Mouse (Mus musculus) gastrocnemius, adult 8-10 months (tissue): ENCODE measurements at regions not wholly inside any gene's neighbourhood (a gene's known extent, or its start where the extent isn't known, plus 50 kb on each side); places are given as distances from the start of the nearest gene placed in this dataset.

Experiments used
- DNase-seq, 2 experiments: peaks; one replicate each; pipeline ENCODE4 v3.0.0; 2022; ENCODE audit warnings: low spot score in 2 of 2

GRCm38 (mm10) chr4:12452086-12452485, 280.3 kb upstream of the Fam92a start:
- no peak for DNase-seq

- DNase-seq = no peak
Measured at GRCm38 (mm10) chr4:12425507-12425906, 253.7 kb upstream of the Fam92a start.

GRCm38 (mm10) chr4:12421628-12422319, 250.0 kb upstream of the Fam92a start:
- DNase-seq = no peak

- no peak for DNase-seq
Measured at GRCm38 (mm10) chr4:12418086-12418485, 246.3 kb upstream of the Fam92a start.

GRCm38 (mm10) chr4:12395344-12395743, 223.5 kb upstream of the Fam92a start:
- DNase-seq = no peak

- DNase-seq = no peak
Measured at GRCm38 (mm10) chr4:12376797-12377570, 205.2 kb upstream of the Fam92a start.

GRCm38 (mm10) chr4:12369551-12369950, 197.7 kb upstream of the Fam92a start:
- no peak for DNase-seq

- no peak for DNase-seq
Measured at GRCm38 (mm10) chr4:12356992-12357634, 185.3 kb upstream of the Fam92a start.

- no peak for DNase-seq
Measured at GRCm38 (mm10) chr4:12353337-12353856, 181.6 kb upstream of the Fam92a start.

- DNase-seq = no peak
Measured at GRCm38 (mm10) chr4:12339236-12339635, 167.4 kb upstream of the Fam92a start.

GRCm38 (mm10) chr4:12334832-12335587, 163.2 kb upstream of the Fam92a start:
- DNase-seq = no peak

- DNase-seq = no peak
Measured at GRCm38 (mm10) chr4:12334429-12334828, 162.6 kb upstream of the Fam92a start.

GRCm38 (mm10) chr4:12316024-12316423, 144.2 kb upstream of the Fam92a start:
- no peak for DNase-seq

GRCm38 (mm10) chr4:12308332-12308731, 136.5 kb upstream of the Fam92a start:
- DNase-seq = no peak

- DNase-seq = no peak
Measured at GRCm38 (mm10) chr4:12306618-12307565, 135.1 kb upstream of the Fam92a start.

GRCm38 (mm10) chr4:12287079-12287686, 115.4 kb upstream of the Fam92a start:
- no peak for DNase-seq

GRCm38 (mm10) chr4:12286391-12286790, 114.6 kb upstream of the Fam92a start:
- DNase-seq = no peak

- no peak for DNase-seq
Measured at GRCm38 (mm10) chr4:12285983-12286382, 114.2 kb upstream of the Fam92a start.

- no peak for DNase-seq
Measured at GRCm38 (mm10) chr4:12277949-12278348, 106.1 kb upstream of the Fam92a start.

- DNase-seq = no peak
Measured at GRCm38 (mm10) chr4:12273369-12273768, 101.6 kb upstream of the Fam92a start.
